Mouse (Mus musculus) neural tube, embryonic 14.5 days (tissue): ENCODE results near the gene Prm1. TPM values are rescaled to one million over a fixed set of nuclear protein-coding genes. Genes with fewer than 3 reads are reported as not detected.

Experiments used
- ATAC-seq: fragments of 200-750 bp; cut with Nextera tagmentation; 2 replicates; pipeline ENCODE4 v1.8.0; 2017; ENCODE audit warnings: low read depth, mild to moderate bottlenecking, moderate TSS enrichment, moderate library complexity
- H3K27ac ChIP-seq: fragments of 300-500 bp; sonication (generic); 2 replicates; pipeline ENCODE4 v1.5.1; 2014; ENCODE audit warnings: low read depth, mild to moderate bottlenecking, control low read depth, low read length, moderate library complexity, mixed read lengths
- H3K27me3 ChIP-seq: fragments of 300-500 bp; sonication (generic); 2 replicates; pipeline ENCODE4 v1.6.1; 2014; ENCODE audit warnings: low read length; ENCODE audit not compliant: control insufficient read depth, insufficient read depth
- H3K36me3 ChIP-seq: fragments of 300-500 bp; sonication (generic); 2 replicates; pipeline ENCODE4 v1.6.1; 2014; ENCODE audit warnings: low read length, mixed read lengths; ENCODE audit not compliant: control insufficient read depth, insufficient read depth
- H3K4me1 ChIP-seq: fragments of 300-500 bp; sonication (generic); 2 replicates; pipeline ENCODE4 v1.6.1; 2014; ENCODE audit warnings: low read length; ENCODE audit not compliant: control insufficient read depth, insufficient read depth
- H3K4me2 ChIP-seq: fragments of 300-500 bp; sonication (generic); 2 replicates; pipeline ENCODE4 v1.6.1; 2014; ENCODE audit warnings: mild to moderate bottlenecking, low read depth, low read length, control low read depth
- H3K4me3 ChIP-seq: fragments of 300-500 bp; sonication (generic); 2 replicates; pipeline ENCODE4 v1.5.1; 2014; ENCODE audit warnings: low read depth, low read length, control low read depth, mixed read lengths
- H3K9ac ChIP-seq: fragments of 300-500 bp; sonication (generic); replicated peaks from 2 replicates; pipeline ENCODE4 v1.6.1; 2014; ENCODE audit warnings: low read depth, mild to moderate bottlenecking, control low read depth, low read length, mixed read lengths
- H3K9me3 ChIP-seq: fragments of 300-500 bp; sonication (generic); 2 replicates; pipeline ENCODE4 v1.6.1; 2016; ENCODE audit warnings: low read length; ENCODE audit not compliant: control insufficient read depth
- WGBS: fragments of 180-500 bp; shearing (Covaris S2); extraction: QIAGEN DNeasy Blood & Tissue Kit; methylation state at CpG from one replicate; pipeline ENCODE4 v1.1.7; 2014; 5-methylcytosine and 5-hydroxymethylcytosine counted together
- polyA plus RNA-seq: library from polyadenylated mRNA; unstranded; fragments of >200 nt; fragmentation: Nextera tagmentation; extraction: Ambion mirVana; gene quantifications from 2 replicates; pipeline ENCODE4 v1.2.1, GENCODE M21; 2014

The Prm1 gene
- polyA plus RNA-seq, 1 experiment from 2014 or later: not detected

DNA sequence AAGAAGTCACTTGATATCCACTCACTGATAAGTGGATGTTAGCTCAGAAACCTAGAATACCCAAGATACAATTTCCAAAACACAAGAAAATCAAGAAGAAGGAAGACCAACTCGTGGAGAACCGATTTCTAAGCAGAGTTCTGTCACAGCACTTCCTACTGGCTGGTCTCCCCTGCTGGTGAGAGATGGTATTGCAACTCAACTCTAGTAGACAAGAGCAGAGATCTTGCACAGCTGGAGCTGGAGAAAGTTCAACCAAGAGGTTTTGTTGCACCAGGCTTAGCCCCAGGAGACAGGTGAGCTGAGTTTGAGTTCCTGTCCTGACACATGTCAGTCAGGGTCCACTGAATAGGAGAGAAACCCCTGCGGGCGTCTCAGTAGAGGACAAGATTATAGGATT is 38.5 kb downstream of the Prm1 start:
- no peak overlapping the region for H3K4me3 ChIP-seq
- H3K9me3 ChIP-seq: no peaks in the 10 kb centered on the region
- no peaks in the 10 kb centered on the region for H3K36me3 ChIP-seq
- H3K9ac ChIP-seq: no peak overlapping the region
- H3K4me2 ChIP-seq: no peak overlapping the region
- 63% methylated on average over 4 of the region's 4 CpGs for WGBS
- no peaks in the 10 kb centered on the region for H3K4me1 ChIP-seq
- ATAC-seq: no peak
- H3K27me3 ChIP-seq: no peaks in the 10 kb centered on the region
- no peak overlapping the region for H3K27ac ChIP-seq

DNA sequence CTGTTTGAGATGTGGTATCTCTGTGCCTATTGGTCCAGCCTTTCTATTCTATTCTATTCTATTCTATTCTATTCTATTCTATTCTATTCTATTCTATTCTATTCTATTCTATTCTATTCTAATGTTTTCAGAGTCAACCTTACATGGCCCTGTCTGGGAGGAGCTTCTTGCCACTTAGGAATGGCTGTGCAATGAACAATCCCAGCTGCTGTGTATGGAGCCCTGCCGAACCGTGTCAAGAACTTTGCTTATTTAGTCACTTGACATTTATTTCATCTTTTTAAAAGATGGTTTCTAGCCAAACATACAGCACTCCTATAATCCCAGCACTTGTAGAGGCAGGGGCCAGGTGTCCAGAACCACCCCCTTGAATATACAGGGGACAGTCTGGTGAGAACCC is 41.3 kb downstream of the Prm1 start:
- 77% methylated on average over 2 of the region's 2 CpGs for WGBS
- Histone ChIP-seq H3K27me3 (no peaks in the 10 kb centered on the region), H3K4me1 (no peaks in the 10 kb centered on the region), H3K9me3 (no peaks in the 10 kb centered on the region), H3K9ac (no peak overlapping the region), H3K4me2 (no peak overlapping the region), H3K27ac (no peak overlapping the region), H3K4me3 (no peak overlapping the region), H3K36me3 (no peaks in the 10 kb centered on the region)
- ATAC-seq: no peak

DNA sequence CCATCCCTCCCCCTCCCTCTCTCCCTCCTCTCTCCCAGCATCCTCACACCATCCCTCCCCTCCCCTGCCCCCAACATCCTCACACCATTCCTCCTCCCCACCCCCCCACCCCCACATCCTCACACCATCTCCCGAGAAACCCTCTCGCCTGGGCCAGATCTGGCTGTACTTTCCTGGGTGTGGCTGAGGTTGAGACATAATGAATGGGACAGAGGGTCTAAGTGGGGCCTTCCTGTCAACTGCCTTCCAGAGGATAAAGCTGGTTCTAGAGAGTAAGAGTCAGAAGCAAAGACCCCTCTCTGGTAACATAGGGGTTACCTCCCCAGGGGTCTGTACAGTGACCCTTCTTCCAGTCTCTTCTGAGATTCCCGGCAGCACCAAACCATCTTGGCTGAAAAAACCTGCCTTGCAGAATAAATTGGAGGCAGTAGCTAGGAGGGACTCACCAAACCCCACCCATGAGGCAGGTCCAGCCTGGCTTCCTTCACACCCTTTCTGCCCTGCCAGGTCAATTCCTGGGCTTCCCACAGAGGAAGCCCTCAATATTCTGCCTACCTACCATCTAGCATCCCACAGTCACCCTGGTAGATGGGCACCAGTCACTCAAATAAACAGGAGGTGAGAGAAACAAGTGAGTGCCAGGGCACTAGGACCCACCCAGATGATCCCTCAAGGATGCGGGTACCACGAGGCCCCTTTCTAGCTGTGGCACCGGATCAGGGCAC is 41.9 kb downstream of the Prm1 start:
- Histone ChIP-seq H3K9me3 (no peaks in the 10 kb centered on the region), H3K36me3 (no peaks in the 10 kb centered on the region), H3K4me3 (no peak overlapping the region), H3K4me2 (no peak overlapping the region), H3K27ac (no peak overlapping the region), H3K27me3 (no peaks in the 10 kb centered on the region), H3K4me1 (no peaks in the 10 kb centered on the region), H3K9ac (no peak overlapping the region)
- WGBS: 71% methylated on average over 6 of the region's 6 CpGs
- ATAC-seq: no peak

GRCm38 (mm10) chr16:10762569-10763180 is 43.0 kb downstream of the Prm1 start:
- WGBS: 73% methylated on average over 5 of the region's 5 CpGs
- H3K27ac ChIP-seq: no peak overlapping the region
- H3K9ac ChIP-seq: no peak overlapping the region
- ATAC-seq: no peak
- no peaks in the 10 kb centered on the region for H3K4me1 ChIP-seq
- H3K9me3 ChIP-seq: no peaks in the 10 kb centered on the region
- no peaks in the 10 kb centered on the region for H3K27me3 ChIP-seq
- H3K36me3 ChIP-seq: no peaks in the 10 kb centered on the region
- no peak overlapping the region for H3K4me3 ChIP-seq
- H3K4me2 ChIP-seq: no peak overlapping the region

DNA sequence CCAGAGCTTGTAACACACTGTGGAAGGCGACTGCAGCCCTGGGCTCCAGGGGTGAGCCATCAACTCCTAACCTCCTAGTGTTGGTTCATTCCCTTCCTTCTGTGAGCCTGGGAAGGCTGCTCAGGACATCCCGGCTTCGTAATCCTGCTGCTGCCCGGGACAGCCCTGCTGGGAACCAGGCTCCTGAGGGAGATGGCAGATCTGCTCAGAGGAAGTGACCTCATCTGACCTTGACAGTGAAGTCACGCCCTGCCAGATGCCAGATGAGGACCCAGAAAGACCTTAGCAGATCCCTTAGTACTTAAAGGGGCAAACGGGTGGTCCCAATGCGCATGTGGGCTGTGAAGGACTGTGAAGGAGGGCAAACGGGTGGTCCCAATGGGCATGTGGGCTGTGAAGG is 44.5 kb downstream of the Prm1 start:
- Histone ChIP-seq H3K9ac (no peak overlapping the region), H3K9me3 (no peaks in the 10 kb centered on the region), H3K27ac (no peak overlapping the region), H3K4me3 (no peak overlapping the region), H3K36me3 (no peaks in the 10 kb centered on the region), H3K27me3 (no peaks in the 10 kb centered on the region), H3K4me2 (no peak overlapping the region), H3K4me1 (no peaks in the 10 kb centered on the region)
- 79% methylated on average over 7 of the region's 8 CpGs for WGBS
- no peak for ATAC-seq

GRCm38 (mm10) chr16:10756168-10756567 is 49.5 kb downstream of the Prm1 start:
- Histone ChIP-seq H3K9ac (no peak overlapping the region), H3K9me3 (no peaks in the 10 kb centered on the region), H3K36me3 (no peaks in the 10 kb centered on the region), H3K27me3 (no peaks in the 10 kb centered on the region), H3K4me1 (no peaks in the 10 kb centered on the region), H3K4me2 (no peak overlapping the region), H3K27ac (no peak overlapping the region), H3K4me3 (no peak overlapping the region)
- no peak for ATAC-seq
- 65% methylated on average over 6 of the region's 6 CpGs for WGBS

- H3K4me3 ChIP-seq: no peak overlapping the region
- no peaks in the 10 kb centered on the region for H3K27me3 ChIP-seq
- H3K9ac ChIP-seq: no peak overlapping the region
- H3K36me3 ChIP-seq: no peaks in the 10 kb centered on the region
- H3K27ac ChIP-seq: no peak overlapping the region
- H3K4me1 ChIP-seq: no peaks in the 10 kb centered on the region
- ATAC-seq: no peak
- no peaks in the 10 kb centered on the region for H3K9me3 ChIP-seq
- no peak overlapping the region for H3K4me2 ChIP-seq
- WGBS: 90% methylated on average over 3 of the region's 3 CpGs
Observed at GRCm38 (mm10) chr16:10754521-10755296, 50.9 kb downstream of the Prm1 start.

GRCm38 (mm10) chr16:10749824-10750223 is 55.8 kb downstream of the Prm1 start:
- Histone ChIP-seq H3K9me3 (no peaks in the 10 kb centered on the region), H3K4me1 (no peaks in the 10 kb centered on the region), H3K4me2 (no peak overlapping the region), H3K4me3 (no peak overlapping the region), H3K9ac (no peak overlapping the region), H3K27ac (no peak overlapping the region), H3K36me3 (no peaks in the 10 kb centered on the region), H3K27me3 (no peaks in the 10 kb centered on the region)
- 67% methylated on average over 7 of the region's 7 CpGs for WGBS
- no peak for ATAC-seq

- ATAC-seq: no peak
Observed at GRCm38 (mm10) chr16:10749226-10749625, 56.4 kb downstream of the Prm1 start.

More at GRCm38 (mm10) chr16:10749226-10749625, 56.4 kb downstream of the Prm1 start:
- Histone ChIP-seq H3K9me3 (no peaks in the 10 kb centered on the region), H3K27ac (no peak overlapping the region), H3K4me3 (no peak overlapping the region), H3K36me3 (no peaks in the 10 kb centered on the region), H3K4me1 (no peaks in the 10 kb centered on the region), H3K9ac (no peak overlapping the region), H3K4me2 (no peak overlapping the region), H3K27me3 (no peaks in the 10 kb centered on the region)
- 78% methylated on average over 7 of the region's 7 CpGs for WGBS
